Mouse (Mus musculus) monocyte, adult 2 months (primary cell): ENCODE data around the gene Scnn1a.

Source experiments
- DNase-seq, 2 experiments: peaks; one replicate each; pipeline ENCODE4 v3.0.0; 2022; ENCODE audit warnings: low spot score in 2 of 2, low read depth in 1 of 2

Scnn1a gene

GRCm38 (mm10) chr6:125308921-125309320 is 11.5 kb upstream of the Scnn1a start:
- DNase-seq, result no peak

GRCm38 (mm10) chr6:125309406-125309805 is 11.1 kb upstream of the Scnn1a start:
- no peak for DNase-seq

- no peak for DNase-seq
These were observed 8.3 kb upstream of the Scnn1a start for GRCm38 (mm10) chr6:125312171-125312570.

- DNase-seq, result no peak
These were observed 7.7 kb upstream of the Scnn1a start for GRCm38 (mm10) chr6:125312581-125313355.

- DNase-seq, result peak; percentile 52 to 71
These were observed 6.8 kb upstream of the Scnn1a start, which contains the start of gene Ltbr for GRCm38 (mm10) chr6:125313546-125314230. TSS of gene Ltbr (minus strand) at chr6:125313885.

GRCm38 (mm10) chr6:125314231-125314563 is 6.3 kb upstream of the Scnn1a start:
- DNase-seq, result no peak

GRCm38 (mm10) chr6:125314746-125315145 is 5.7 kb upstream of the Scnn1a start:
- no peak for DNase-seq

GRCm38 (mm10) chr6:125317077-125317476 is 3.4 kb upstream of the Scnn1a start:
- DNase-seq, result no peak

GRCm38 (mm10) chr6:125318981-125319918 is 1.2 kb upstream of the Scnn1a start:
- no peak for DNase-seq

- DNase-seq, result no peak
These were observed 551 bp upstream of the Scnn1a start for GRCm38 (mm10) chr6:125319919-125320296.

GRCm38 (mm10) chr6:125321114-125321855 is 826 bp downstream of the Scnn1a start:
- no peak for DNase-seq

- DNase-seq, result no peak
These were observed 2.3 kb downstream of the Scnn1a start for GRCm38 (mm10) chr6:125322794-125323193.

GRCm38 (mm10) chr6:125323547-125323946 is 3.1 kb downstream of the Scnn1a start:
- DNase-seq, result no peak

- no peak for DNase-seq
These were observed 4.9 kb downstream of the Scnn1a start for GRCm38 (mm10) chr6:125325337-125325736.

- DNase-seq, result peak in 1 of 2 experiments; percentile 52
These were observed 7.8 kb downstream of the Scnn1a start for GRCm38 (mm10) chr6:125328243-125328642.

- DNase-seq, result peak in 1 of 2 experiments; percentile 58
These were observed 10.3 kb downstream of the Scnn1a start for GRCm38 (mm10) chr6:125330626-125331326.

- peak; percentile 74 to 78 for DNase-seq
These were observed 12.8 kb downstream of the Scnn1a start for GRCm38 (mm10) chr6:125333112-125333899.

GRCm38 (mm10) chr6:125334356-125334755 is 13.9 kb downstream of the Scnn1a start:
- no peak for DNase-seq
